Mouse (Mus musculus) erythroblast, embryonic 14.5 days (primary cell): ENCODE results near the gene Krtap1-5. TPM values are rescaled to one million over a fixed set of nuclear protein-coding genes. Genes with fewer than 3 reads are reported as not detected.

Experiments
- H3K27me3 ChIP-seq: 2 replicates; pipeline ENCODE4 v1.6.1; 2012; ENCODE audit warnings: inconsistent platforms; ENCODE audit not compliant: control insufficient read depth
- H3K36me3 ChIP-seq: 2 replicates; pipeline ENCODE4 v1.6.1; 2012; ENCODE audit warnings: mild to moderate bottlenecking, inconsistent platforms; ENCODE audit not compliant: control insufficient read depth
- H3K4me1 ChIP-seq: 2 replicates; pipeline ENCODE4 v1.6.1; 2012; ENCODE audit warnings: inconsistent platforms; ENCODE audit not compliant: control insufficient read depth
- H3K4me3 ChIP-seq: replicated peaks from 2 replicates; pipeline ENCODE3; 2012; ENCODE audit warnings: moderate library complexity, mild to moderate bottlenecking, inconsistent platforms
- H3K9me3 ChIP-seq: 2 replicates; pipeline ENCODE4 v1.6.1; 2012; ENCODE audit warnings: low read length, inconsistent platforms, mixed read lengths; ENCODE audit not compliant: control insufficient read depth
- GATA1 ChIP-seq: IDR thresholded peaks from 2 replicates; pipeline ENCODE4 v1.6.1; 2012; ENCODE audit warnings: low read length, inconsistent platforms, mixed read lengths
- TAL1 ChIP-seq: IDR thresholded peaks from 3 replicates; pipeline ENCODE4 v1.6.1; 2012; ENCODE audit warnings: low read length, inconsistent platforms, mixed read lengths
- polyA plus RNA-seq: library from polyadenylated mRNA; stranded (reverse); fragments of >175 nt; gene quantifications from 2 replicates; pipeline ENCODE4 v1.2.3, GENCODE M21; 2012

The Krtap1-5 gene
- polyA plus RNA-seq, 1 experiment: not detected

- H3K4me3 ChIP-seq: no peak within 1 kb of the TSS
- no peaks in the 10 kb centered on the region for H3K4me1 ChIP-seq
- H3K9me3 ChIP-seq: no peaks in the 10 kb centered on the region
- H3K27me3 ChIP-seq: no peaks in the 10 kb centered on the region
- no peak for TF ChIP-seq GATA1
- no peaks in the 10 kb centered on the region for H3K36me3 ChIP-seq
Measured at GRCm38 (mm10) chr11:99556753-99557152, 24.1 kb downstream of the Krtap1-5 start, which contains the start of gene Krtap3-2. TSS of gene Krtap3-2 (minus strand) at chr11:99556853.

- no peak overlapping the region for H3K4me3 ChIP-seq
Measured at GRCm38 (mm10) chr11:99556195-99556594, 24.6 kb downstream of the Krtap1-5 start.

GRCm38 (mm10) chr11:99550765-99551164 lies 30.1 kb downstream of the Krtap1-5 start, which contains the start of gene Krtap3-3:
TSS of gene Krtap3-3 (minus strand) at chr11:99550865.
- Histone ChIP-seq H3K36me3 (no peaks in the 10 kb centered on the region), H3K27me3 (no peaks in the 10 kb centered on the region), H3K9me3 (no peaks in the 10 kb centered on the region), H3K4me3 (no peak within 1 kb of the TSS), H3K4me1 (no peaks in the 10 kb centered on the region)
- TF ChIP-seq TAL1 (no peak), GATA1 (no peak)

More at GRCm38 (mm10) chr11:99556195-99556594, 24.6 kb downstream of the Krtap1-5 start:
- no peaks in the 10 kb centered on the region for H3K4me1 ChIP-seq
- TF ChIP-seq TAL1 (no peak), GATA1 (no peak)
- no peaks in the 10 kb centered on the region for H3K27me3 ChIP-seq
- H3K36me3 ChIP-seq: no peaks in the 10 kb centered on the region
- H3K9me3 ChIP-seq: no peaks in the 10 kb centered on the region

GRCm38 (mm10) chr11:99547892-99548291 lies 32.9 kb downstream of the Krtap1-5 start:
- no peak overlapping the region for H3K4me3 ChIP-seq
- no peak for TF ChIP-seq TAL1
- no peak for TF ChIP-seq GATA1
- no peaks in the 10 kb centered on the region for H3K4me1 ChIP-seq
- H3K9me3 ChIP-seq: peaks cover under 1% of the 10 kb centered on the region; the same call in 1 of the 2 replicates
- no peaks in the 10 kb centered on the region for H3K27me3 ChIP-seq
- no peaks in the 10 kb centered on the region for H3K36me3 ChIP-seq

- no peaks in the 10 kb centered on the region for H3K4me1 ChIP-seq
- H3K9me3 ChIP-seq: peaks cover 9% of the 10 kb centered on the region
- no peak overlapping the region for H3K4me3 ChIP-seq
- no peaks in the 10 kb centered on the region for H3K27me3 ChIP-seq
- TF ChIP-seq TAL1: no peak
- TF ChIP-seq GATA1: no peak
- H3K36me3 ChIP-seq: no peaks in the 10 kb centered on the region
Measured at GRCm38 (mm10) chr11:99539721-99540120, 41.1 kb downstream of the Krtap1-5 start.

Other genes with a start within 250 kb of the Krtap1-5 start
- gene Krt26, start 243.1 kb downstream of the Krtap1-5 start, polyA plus RNA-seq: not detected in 2 replicates
- gene Krt27, start 229.9 kb downstream of the Krtap1-5 start, polyA plus RNA-seq: not detected in 2 replicates
- gene Krt28, start 206.1 kb downstream of the Krtap1-5 start, polyA plus RNA-seq: not detected in 2 replicates
- 0.22 and 0.51 TPM in 2 replicates for gene Krt10, start 191.7 kb downstream of the Krtap1-5 start, polyA plus RNA-seq
- not detected in 2 replicates for gene Krt12, start 158.8 kb downstream of the Krtap1-5 start, polyA plus RNA-seq
- not detected in 2 replicates for gene Krt20, start 142.9 kb downstream of the Krtap1-5 start, polyA plus RNA-seq
- gene Krt23, start 87.9 kb downstream of the Krtap1-5 start, polyA plus RNA-seq: not detected in 2 replicates
- not detected in 2 replicates for gene Krt39, start 59.7 kb downstream of the Krtap1-5 start, polyA plus RNA-seq
- gene Krt40, start 37.9 kb downstream of the Krtap1-5 start, polyA plus RNA-seq: not detected in 2 replicates
- not detected in 2 replicates for gene Krtap3-3, start 30.2 kb downstream of the Krtap1-5 start, polyA plus RNA-seq
- gene Krtap3-2, start 24.2 kb downstream of the Krtap1-5 start, polyA plus RNA-seq: not detected in 2 replicates
- gene Gm11939, start 21.6 kb downstream of the Krtap1-5 start, polyA plus RNA-seq: not detected in 2 replicates
- not detected in 2 replicates for gene Krtap3-1, start 14.4 kb downstream of the Krtap1-5 start, polyA plus RNA-seq
- gene Krtap1-4, start 2.6 kb upstream of the Krtap1-5 start, polyA plus RNA-seq: not detected in 2 replicates
- not detected in 2 replicates for gene Krtap1-3, start 10.3 kb upstream of the Krtap1-5 start, polyA plus RNA-seq
- gene Krtap9-3, start 17.1 kb upstream of the Krtap1-5 start, polyA plus RNA-seq: not detected in 2 replicates
- gene Gm11938, start 22.3 kb upstream of the Krtap1-5 start, polyA plus RNA-seq: not detected in 2 replicates
- not detected in 2 replicates for gene Gm11937, start 29.2 kb upstream of the Krtap1-5 start, polyA plus RNA-seq
- not detected in 2 replicates for gene Krtap2-4, start 33.8 kb upstream of the Krtap1-5 start, polyA plus RNA-seq
- gene Gm11562, start 39.4 kb upstream of the Krtap1-5 start, polyA plus RNA-seq: not detected in 2 replicates
- gene Krtap4-1, start 47.2 kb upstream of the Krtap1-5 start, polyA plus RNA-seq: not detected in 2 replicates
- gene Krtap4-2, start 54.1 kb upstream of the Krtap1-5 start, polyA plus RNA-seq: not detected in 2 replicates
- not detected in 2 replicates for gene Krtap4-7, start 63.1 kb upstream of the Krtap1-5 start, polyA plus RNA-seq
- not detected in 2 replicates for gene Gm11555, start 69.2 kb upstream of the Krtap1-5 start, polyA plus RNA-seq
- gene Gm11563, start 77.9 kb upstream of the Krtap1-5 start, polyA plus RNA-seq: not detected in 2 replicates
- gene Krtap4-6, start 84.9 kb upstream of the Krtap1-5 start, polyA plus RNA-seq: not detected in 2 replicates
- not detected in 2 replicates for gene Gm14190, start 109.7 kb upstream of the Krtap1-5 start, polyA plus RNA-seq
- not detected in 2 replicates for gene Gm14180, start 153.3 kb upstream of the Krtap1-5 start, polyA plus RNA-seq
- gene Gm11595, start 191.9 kb upstream of the Krtap1-5 start, polyA plus RNA-seq: not detected in 2 replicates
- gene Krtap4-8, start 199.7 kb upstream of the Krtap1-5 start, polyA plus RNA-seq: not detected in 2 replicates
- not detected in 2 replicates for gene Krtap4-9, start 204.2 kb upstream of the Krtap1-5 start, polyA plus RNA-seq
- not detected in 2 replicates for gene Gm11596, start 212.5 kb upstream of the Krtap1-5 start, polyA plus RNA-seq
- not detected in 2 replicates for gene Gm11569, start 217.9 kb upstream of the Krtap1-5 start, polyA plus RNA-seq
- not detected in 2 replicates for gene Gm11554, start 223.4 kb upstream of the Krtap1-5 start, polyA plus RNA-seq
- gene Krtap4-13, start 228.9 kb upstream of the Krtap1-5 start, polyA plus RNA-seq: not detected in 2 replicates
- not detected in 2 replicates for gene Gm11564, start 234.7 kb upstream of the Krtap1-5 start, polyA plus RNA-seq